8 mouse cellular contexts compared by ENCODE assay signal in genomic region chr1:34006828-34007361, GRCm38 (mm10).
DNase-seq lines count a peak whose midpoint lies in the region; ATAC-seq lines count a peak whose summit lies in the region.

No protein-coding gene starts in this region.

- no peak for DNase-seq in kidney, adult 18-20 months
- no peak for DNase-seq in hindbrain, embryonic 14.5 days (ENCODE audit: low spot score)
- no peak for DNase-seq in urinary bladder, postnatal 36 days (ENCODE audit: low spot score in 2 of 2)
- no peak for DNase-seq in adrenal gland, adult 18-20 months (ENCODE audit: low spot score in 2 of 2)
- DNase-seq in testis, postnatal 14 days (ENCODE audit: low spot score): no peak

- 0 out of 2 replicates have a peak overlapping the region, but pooled peaks have one; percentile 58 for H3K9ac ChIP-seq in kidney, embryonic 14.5 days (ENCODE audit: low read depth, low read length)
- peak overlapping the region; percentile 79 for H3K9ac ChIP-seq in hindbrain, embryonic 14.5 days
- peak overlapping the region; percentile 79; the same call in 1 of the 2 replicates for H3K9ac ChIP-seq in midbrain, embryonic 15.5 days

- no peaks in the 10 kb centered on the region for H3K36me3 ChIP-seq in kidney, embryonic 14.5 days (ENCODE audit: control insufficient read depth, insufficient read depth, low read length)
- H3K36me3 ChIP-seq in hindbrain, embryonic 14.5 days (replicated peaks; ENCODE audit: control insufficient read depth, insufficient read depth): no peaks in the 10 kb centered on the region
- no peaks in the 10 kb centered on the region for H3K36me3 ChIP-seq in midbrain, embryonic 15.5 days (replicated peaks)

- no peak for ATAC-seq in kidney, embryonic 14.5 days (ENCODE audit: low FRiP score, low TSS enrichment)
- ATAC-seq in hindbrain, embryonic 14.5 days (ENCODE audit: low FRiP score): no peak
- ATAC-seq in midbrain, embryonic 15.5 days (replicated peaks): no peak

- no peak overlapping the region for H3K27ac ChIP-seq in kidney, embryonic 14.5 days (ENCODE audit: low read depth, low read length)
- peak overlapping the region; percentile 40 for H3K27ac ChIP-seq in brown adipose tissue, adult 24 weeks (replicated peaks; ENCODE audit: low read depth, low read length)
- H3K27ac ChIP-seq in hindbrain, embryonic 14.5 days: peak overlapping the region; percentile 88
- peak overlapping the region; percentile 93 for H3K27ac ChIP-seq in midbrain, embryonic 15.5 days

- H3K4me1 ChIP-seq in kidney, embryonic 14.5 days (ENCODE audit: control insufficient read depth, insufficient read depth, low read length): peaks cover 15% of the 10 kb centered on the region; the same call in 1 of the 2 replicates
- peaks cover 12% of the 10 kb centered on the region for H3K4me1 ChIP-seq in brown adipose tissue, adult 24 weeks (ENCODE audit: control insufficient read depth, insufficient read depth, insufficient read length, low read length)
- peaks cover 40% of the 10 kb centered on the region for H3K4me1 ChIP-seq in hindbrain, embryonic 14.5 days (replicated peaks; ENCODE audit: control insufficient read depth, insufficient read depth, low read length)
- peaks cover 49% of the 10 kb centered on the region for H3K4me1 ChIP-seq in midbrain, embryonic 15.5 days

- no peaks in the 10 kb centered on the region for H3K27me3 ChIP-seq in kidney, embryonic 14.5 days (ENCODE audit: control insufficient read depth, insufficient read depth, low read length)
- no peaks in the 10 kb centered on the region for H3K27me3 ChIP-seq in hindbrain, embryonic 14.5 days (ENCODE audit: control insufficient read depth, insufficient read depth, low read length)
- H3K27me3 ChIP-seq in midbrain, embryonic 15.5 days (replicated peaks): no peaks in the 10 kb centered on the region

- WGBS in kidney, embryonic 14.5 days: 28% methylated on average over 5 of the region's 5 CpGs
- WGBS in hindbrain, embryonic 14.5 days: 13% methylated on average over 5 of the region's 5 CpGs
- 23% methylated on average over 5 of the region's 5 CpGs for WGBS in midbrain, embryonic 15.5 days

- peak overlapping the region; percentile 80 for H3K4me2 ChIP-seq in kidney, embryonic 14.5 days (replicated peaks; ENCODE audit: low read depth, low read length)
- H3K4me2 ChIP-seq in hindbrain, embryonic 14.5 days (replicated peaks): peak overlapping the region; percentile 75
- H3K4me2 ChIP-seq in midbrain, embryonic 15.5 days: peak overlapping the region; percentile 68

- no peaks in the 10 kb centered on the region for H3K9me3 ChIP-seq in kidney, embryonic 14.5 days (ENCODE audit: control insufficient read depth, low read length)
- H3K9me3 ChIP-seq in hindbrain, embryonic 14.5 days (ENCODE audit: control insufficient read depth, low read length): no peaks in the 10 kb centered on the region
- no peaks in the 10 kb centered on the region for H3K9me3 ChIP-seq in midbrain, embryonic 15.5 days

- peak overlapping the region; percentile 54; the same call in 1 of the 2 replicates for H3K4me3 ChIP-seq in kidney, embryonic 14.5 days (ENCODE audit: low read length)
- peak overlapping the region; percentile 68 for H3K4me3 ChIP-seq in brown adipose tissue, adult 24 weeks (ENCODE audit: insufficient read depth, low read depth, low read length)
- peak overlapping the region; percentile 65 for H3K4me3 ChIP-seq in hindbrain, embryonic 14.5 days (replicated peaks; ENCODE audit: low read length)
- H3K4me3 ChIP-seq in midbrain, embryonic 15.5 days: peak overlapping the region; percentile 79
